Mouse (Mus musculus) colon, adult 2 months (tissue): Measurements from ENCODE around the gene Morc2b. TPM values are rescaled to one million over a fixed set of nuclear protein-coding genes. Genes with fewer than 3 reads are reported as not detected.

Experiments
- polyA plus RNA-seq: library from polyadenylated mRNA; depleted of rRNA; stranded (reverse); fragments of >200 nt; gene quantifications from 2 replicates; pipeline ENCODE4 v1.2.3, GENCODE M21; 2012; rRNA removed

Morc2b gene
- not detected in 2 replicates for polyA plus RNA-seq

DNA sequence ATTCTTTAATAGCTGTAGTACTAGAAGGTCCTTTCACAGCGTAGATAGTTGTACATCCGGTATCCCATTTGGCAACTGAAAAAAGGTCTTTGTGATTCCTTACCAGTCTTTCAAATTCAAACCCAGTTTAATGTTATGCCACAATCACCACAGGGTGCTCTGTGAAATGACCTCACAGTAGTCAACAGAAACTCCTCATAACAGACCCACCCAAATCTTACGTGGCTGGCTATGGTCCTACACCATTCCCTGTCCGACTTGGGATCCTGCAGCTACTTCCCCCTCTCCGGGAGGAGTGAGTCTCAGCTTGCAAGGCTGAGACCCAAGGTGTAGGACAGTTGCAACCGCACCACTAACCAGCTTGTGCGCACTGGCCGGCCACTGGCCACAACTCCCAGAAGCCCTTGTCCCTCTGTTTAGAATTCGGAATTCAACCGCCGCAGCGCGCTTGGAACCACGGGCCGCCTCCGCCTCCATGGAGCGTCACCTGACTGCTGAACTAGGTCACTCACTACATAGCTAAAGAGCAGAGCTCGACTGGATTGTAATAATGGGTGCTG, at the start of gene Morc2b:
Gene Morc2b, minus strand, starts transcription at position 423 of the 560 bp plus-strand sequence.

DNA sequence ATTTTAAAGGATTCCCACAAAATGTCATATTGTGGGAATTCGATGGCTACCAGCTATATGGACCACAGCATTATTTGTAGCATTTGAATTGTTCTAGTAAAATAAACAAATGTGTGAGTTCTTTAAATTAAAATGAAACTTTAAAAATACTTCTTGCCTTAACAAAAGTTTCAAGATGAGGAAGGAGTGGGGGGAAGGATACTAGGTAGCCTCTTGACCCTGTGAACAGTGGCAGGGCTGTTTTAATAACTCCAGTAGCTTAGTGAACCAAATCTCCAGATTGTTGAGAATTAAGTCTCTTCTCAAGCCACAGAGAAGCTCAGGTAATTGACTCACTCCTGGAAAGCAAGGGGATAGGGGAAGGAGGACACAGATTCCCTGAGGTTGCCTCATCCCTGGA, 28.7 kb upstream of the Morc2b start, which contains the start of gene Olfr55:
Gene Olfr55, plus strand, starts transcription at position 301 of the 400 bp plus-strand sequence.

DNA sequence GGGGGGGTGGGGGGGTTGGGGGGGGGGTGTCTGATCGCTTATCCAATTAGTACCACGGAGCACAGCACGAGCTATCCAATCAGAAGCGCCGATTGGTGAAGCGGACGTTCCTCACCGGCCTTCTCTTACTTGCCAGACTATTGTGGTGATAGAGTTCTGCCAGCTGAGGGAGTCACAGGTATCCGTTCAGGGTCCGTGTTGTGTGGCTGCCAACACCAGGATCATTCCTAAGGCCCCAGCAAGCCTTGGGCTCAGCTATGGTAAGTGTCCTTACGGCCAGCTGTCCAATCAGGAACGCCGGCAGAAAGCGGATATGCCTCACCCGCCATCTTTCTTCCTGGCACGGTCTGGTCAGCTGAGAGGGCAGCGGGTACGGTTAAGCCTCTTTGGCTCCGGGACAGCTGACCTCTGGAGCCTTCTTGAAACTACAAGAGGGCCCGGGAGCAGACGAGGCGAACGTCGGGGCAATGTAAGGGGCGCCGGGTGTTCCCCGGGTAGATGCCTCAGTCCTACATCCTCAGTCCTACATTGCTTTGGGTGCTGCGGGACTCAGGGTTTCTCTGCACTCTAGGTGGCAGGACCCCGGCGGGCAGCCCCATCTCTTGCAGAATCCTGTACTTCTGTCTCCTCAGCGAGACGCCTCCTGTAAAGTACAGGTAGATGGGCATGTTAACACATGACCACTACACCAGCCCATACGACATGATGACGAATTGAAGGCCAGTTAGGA, 50.1 kb downstream of the Morc2b start, which contains the start of gene Zfp563:
Gene Zfp563, plus strand, starts transcription at position 91 of the 730 bp plus-strand sequence.

DNA sequence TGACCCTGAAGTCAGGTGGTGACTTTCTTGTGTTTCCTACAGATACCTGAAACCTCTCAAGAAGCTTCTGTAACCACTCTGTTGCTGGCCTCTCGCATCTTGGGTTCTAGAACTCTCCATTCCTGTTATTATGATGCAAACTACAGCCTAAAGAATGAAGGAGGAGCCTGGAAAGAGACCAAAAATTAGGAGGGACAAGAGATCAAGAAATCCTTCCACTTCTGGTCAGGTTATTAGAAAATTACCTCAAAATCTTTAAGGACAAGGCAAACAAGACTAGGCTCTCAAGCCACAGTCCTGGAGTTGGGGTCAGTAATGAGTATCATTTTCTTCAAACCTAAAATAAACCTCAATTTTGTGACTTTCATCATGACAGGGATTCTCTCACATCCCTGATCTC, 71.5 kb downstream of the Morc2b start, which contains the start of gene 4921501E09Rik:
Gene 4921501E09Rik, minus strand, starts transcription at position 101 of the 400 bp plus-strand sequence.

Other genes with a start within 250 kb of the Morc2b start
- 0.59 and 0.64 TPM in 2 replicates for gene Zfp870, start 248.0 kb downstream of the Morc2b start, polyA plus RNA-seq
- gene Cyp4f14, start 222.3 kb downstream of the Morc2b start, polyA plus RNA-seq = 85.3 and 120 TPM in 2 replicates
- 79.1 and 79.8 TPM in 2 replicates for gene Cyp4f13, start 192.3 kb downstream of the Morc2b start, polyA plus RNA-seq
- gene Zfp472, start 173.9 kb downstream of the Morc2b start, polyA plus RNA-seq = 0.22 and 0.41 TPM in 2 replicates
- gene Zfp952, start 146.6 kb downstream of the Morc2b start, polyA plus RNA-seq = 1.2 and 1.3 TPM in 2 replicates
- 0.13 and 0.16 TPM in 2 replicates for gene Zfp763, start 106.3 kb downstream of the Morc2b start, polyA plus RNA-seq
- gene 4921501E09Rik, start 71.6 kb downstream of the Morc2b start, polyA plus RNA-seq = not detected in 2 replicates
- 0.87 and 1.1 TPM in 2 replicates for gene Zfp563, start 50.4 kb downstream of the Morc2b start, polyA plus RNA-seq
- gene Olfr55, start 28.8 kb upstream of the Morc2b start, polyA plus RNA-seq = not detected in 2 replicates
- gene Olfr239, start 51.6 kb upstream of the Morc2b start, polyA plus RNA-seq = not detected in 2 replicates
- not detected in 2 replicates for gene Olfr1564, start 82.0 kb upstream of the Morc2b start, polyA plus RNA-seq
- gene Zfp955a, start 115.5 kb upstream of the Morc2b start, polyA plus RNA-seq = 0.31 and 0.44 TPM in 2 replicates
- gene Olfr63, start 125.0 kb upstream of the Morc2b start, polyA plus RNA-seq = not detected in 2 replicates
- gene Zfp955b, start 149.9 kb upstream of the Morc2b start, polyA plus RNA-seq = 0.80 and 0.95 TPM in 2 replicates
- 0.41 and 0.93 TPM in 2 replicates for gene Zfp81, start 219.2 kb upstream of the Morc2b start, polyA plus RNA-seq